Mouse (Mus musculus) 3134 (cell line): ENCODE measurements at regions not wholly inside any gene's neighbourhood (a gene's known extent, or its start where the extent isn't known, plus 50 kb on each side); places are given as distances from the start of the nearest gene placed in this dataset.

ENCODE experiments used
- DNase-seq: peaks from one replicate; pipeline ENCODE4 v3.0.0-alpha.2; 2011; ENCODE audit warnings: low spot score; ENCODE audit not compliant: insufficient read length; ENCODE audit errors: extremely low read depth

DNA sequence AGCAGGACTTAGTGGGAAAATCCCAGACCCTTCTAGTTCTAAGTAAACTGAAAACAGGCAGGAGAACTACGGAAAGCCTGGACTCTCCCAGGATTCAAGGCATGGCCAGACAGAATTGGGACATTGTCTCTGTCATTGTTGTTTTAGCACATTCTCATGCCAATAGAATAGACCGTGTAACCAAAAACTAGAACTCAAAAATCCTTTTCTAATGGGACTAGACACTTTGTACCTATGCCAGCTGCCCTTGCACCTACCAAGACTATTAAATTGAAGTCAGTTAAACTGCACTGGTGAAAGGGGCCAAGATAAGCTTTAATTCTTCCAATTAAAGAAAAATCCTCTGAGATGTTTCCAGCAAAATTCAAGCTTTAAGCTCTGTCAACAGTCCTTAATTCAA is 189.8 kb downstream of the Pfkfb3 start:
- DNase-seq = no peak

GRCm38 (mm10) chr2:11363061-11363464 is 190.8 kb downstream of the Pfkfb3 start:
- DNase-seq = no peak

DNA sequence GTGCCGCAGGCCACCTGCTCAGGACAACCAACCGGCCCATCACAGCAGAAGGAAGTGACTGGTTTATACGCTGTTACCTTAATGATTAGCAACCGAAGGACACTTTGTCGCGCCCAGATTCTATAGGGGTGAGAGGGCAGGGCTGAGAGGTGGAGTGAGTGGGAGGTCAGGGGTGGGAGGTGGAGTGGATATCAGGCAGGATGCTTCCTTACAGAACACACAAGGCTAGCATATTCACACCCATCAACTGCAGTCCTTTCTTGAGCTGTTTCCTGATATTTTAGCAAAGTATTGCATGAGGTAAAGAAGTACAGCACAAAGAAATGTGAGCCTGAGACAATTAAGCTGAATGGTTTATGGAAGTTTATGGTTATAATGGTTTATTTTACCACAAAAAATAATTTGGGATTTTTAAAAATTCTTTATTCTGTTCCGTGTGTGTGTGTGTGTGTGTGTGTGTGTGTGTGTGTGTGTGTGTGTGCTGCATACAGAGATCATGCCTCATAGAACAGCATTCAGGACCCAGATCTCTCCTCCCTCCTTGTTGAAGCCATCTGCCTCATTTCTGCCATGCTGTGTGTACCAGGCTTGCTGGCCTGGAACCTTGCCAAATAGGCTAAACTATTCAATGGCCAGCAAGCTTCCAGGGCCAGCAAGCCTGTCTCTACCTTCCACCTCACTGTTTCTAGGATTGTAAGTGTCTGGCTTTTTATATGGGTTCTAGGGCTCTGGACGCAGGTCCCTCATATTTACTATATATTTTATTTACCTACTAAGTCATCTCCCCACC is 190.5 kb downstream of the Prkcq start:
- no peak for DNase-seq

DNA sequence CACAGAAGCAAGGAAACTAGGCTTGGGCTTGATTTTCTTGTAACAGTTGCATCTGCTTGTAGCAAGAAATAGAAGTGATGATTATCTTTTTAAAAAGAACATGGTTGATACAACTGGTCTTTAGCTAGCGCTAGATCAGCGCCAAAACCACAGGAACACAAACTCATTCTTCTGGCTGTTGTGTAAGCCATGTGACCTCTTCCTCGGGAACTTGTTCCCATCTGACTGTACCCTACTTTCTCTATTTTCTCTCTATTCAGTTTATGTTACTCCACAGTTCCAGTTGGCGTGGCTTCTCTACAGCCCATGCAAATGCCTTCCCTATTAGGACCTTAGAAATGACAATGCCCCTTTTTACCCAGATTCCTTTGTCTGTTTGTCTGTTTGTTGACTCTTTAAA is 187.4 kb downstream of the Prkcq start:
- DNase-seq = no peak

- no peak for DNase-seq
These were observed 184.8 kb downstream of the Prkcq start for GRCm38 (mm10) chr2:11356714-11357113.

DNA sequence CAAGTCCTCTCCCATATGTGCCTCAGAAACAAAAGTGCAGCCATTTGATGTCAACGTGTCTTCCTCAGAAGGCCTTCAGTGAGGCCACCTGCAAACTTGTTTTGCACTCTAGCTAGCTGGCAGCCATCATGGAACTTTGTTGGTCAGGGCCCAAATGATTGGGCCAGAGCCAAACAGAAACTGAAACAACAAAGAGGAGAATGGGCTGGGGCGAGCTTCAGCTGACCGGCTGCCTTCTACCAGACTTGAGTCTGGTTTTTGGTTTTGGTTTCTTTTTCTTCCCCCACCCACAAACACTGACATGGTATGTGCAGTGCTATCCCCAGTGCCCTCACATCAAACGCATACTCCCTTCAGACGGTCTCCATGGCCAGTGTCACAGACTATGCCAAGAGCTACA is 183.7 kb downstream of the Prkcq start:
- no peak for DNase-seq
